Mouse (Mus musculus): ENCODE measurements at regions not wholly inside any gene's neighbourhood (a gene's known extent, or its start where the extent isn't known, plus 50 kb on each side); places are given as distances from the start of the nearest gene placed in this dataset.
"Not testable (repeated sequence)": the region's sequence is repeated elsewhere in the genome, so short reads cannot be mapped to it uniquely, and the experiment has no call there.

DNA sequence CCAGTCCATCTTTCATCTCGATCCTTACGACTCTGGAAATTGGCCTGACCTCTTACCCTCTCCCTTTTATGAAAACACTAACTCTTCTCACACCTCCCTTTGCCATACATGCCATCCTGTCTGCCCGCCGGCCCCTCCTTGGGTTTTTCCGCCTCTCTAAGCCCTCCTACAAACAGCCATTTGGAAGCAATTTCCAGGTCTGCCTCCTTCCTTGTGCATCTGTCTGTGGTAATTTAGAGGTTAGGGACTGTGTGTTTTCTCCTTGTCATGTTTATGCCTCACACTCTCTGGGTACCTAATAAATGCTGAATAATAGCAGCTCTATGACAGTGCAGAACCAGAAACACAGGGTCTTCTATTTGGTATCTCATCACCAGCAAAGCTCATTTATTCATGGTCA, 99.7 kb upstream of the Adgrl2 start:
- DNase-seq = no peak

DNA sequence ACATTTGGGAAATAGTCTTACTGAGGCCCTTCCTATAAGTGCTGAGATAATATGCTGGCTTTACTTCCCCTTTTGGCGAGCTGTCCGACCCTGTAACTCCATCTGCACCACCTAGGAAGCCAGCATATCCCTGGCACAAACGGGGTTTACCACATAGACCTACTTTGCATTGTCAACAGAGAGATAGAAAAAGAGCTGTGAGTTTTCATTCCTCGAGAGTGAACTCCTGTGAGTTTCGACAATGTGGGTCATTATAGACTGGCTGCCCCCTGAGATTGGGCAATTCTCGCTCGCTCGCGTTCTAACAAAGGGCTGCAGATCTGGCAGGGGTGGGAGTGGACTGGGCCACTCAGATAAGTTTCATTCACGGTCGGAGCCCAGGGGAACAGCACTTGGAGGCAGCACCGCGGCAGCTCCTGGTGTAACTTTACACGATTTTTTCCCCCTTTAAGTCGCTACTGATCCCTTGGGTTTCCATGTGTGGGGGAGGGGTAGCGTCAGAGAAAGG, 98.3 kb upstream of the Adgrl2 start:
- DNase-seq = peak; percentile 26

DNA sequence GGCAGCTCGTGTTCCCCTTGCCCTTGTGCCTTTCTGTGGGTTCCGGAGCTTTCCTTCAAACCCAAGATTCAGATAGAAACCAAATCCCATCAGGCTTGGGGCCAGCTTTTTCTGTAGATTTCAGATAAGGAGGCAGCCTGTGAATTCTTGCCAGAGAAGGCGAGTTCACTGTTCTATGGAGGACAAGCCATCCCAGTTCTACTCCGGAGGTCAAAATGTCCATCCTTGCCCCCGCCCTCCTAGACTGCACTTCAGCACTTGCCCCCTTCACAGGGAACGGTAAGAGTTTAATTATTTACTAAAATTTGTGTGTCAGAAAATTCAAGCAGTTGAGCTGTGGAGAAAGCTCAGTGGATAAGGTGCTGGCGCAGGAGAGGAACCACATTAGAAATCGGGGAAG, 97.1 kb upstream of the Adgrl2 start:
- peak; percentile 11 for DNase-seq

DNA sequence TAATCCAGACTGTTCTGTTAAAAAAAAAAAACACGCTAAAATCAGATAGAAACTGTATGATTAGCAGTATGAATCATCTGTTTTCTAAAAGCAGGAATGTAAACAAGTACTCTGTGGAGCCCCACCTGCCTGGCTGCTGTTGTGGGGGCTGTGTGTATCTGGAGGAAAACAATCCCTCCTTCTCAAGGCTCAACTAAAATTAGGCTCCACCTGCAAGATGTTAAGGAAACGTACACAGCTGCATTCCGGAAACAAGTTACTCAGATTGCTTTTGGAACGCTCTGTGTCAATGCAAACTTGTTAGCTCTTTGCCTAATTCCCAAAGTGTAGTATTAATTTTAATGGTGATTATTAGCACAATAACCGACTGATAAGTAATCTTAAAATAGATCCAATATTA, 96.3 kb upstream of the Adgrl2 start:
- DNase-seq = no peak

DNA sequence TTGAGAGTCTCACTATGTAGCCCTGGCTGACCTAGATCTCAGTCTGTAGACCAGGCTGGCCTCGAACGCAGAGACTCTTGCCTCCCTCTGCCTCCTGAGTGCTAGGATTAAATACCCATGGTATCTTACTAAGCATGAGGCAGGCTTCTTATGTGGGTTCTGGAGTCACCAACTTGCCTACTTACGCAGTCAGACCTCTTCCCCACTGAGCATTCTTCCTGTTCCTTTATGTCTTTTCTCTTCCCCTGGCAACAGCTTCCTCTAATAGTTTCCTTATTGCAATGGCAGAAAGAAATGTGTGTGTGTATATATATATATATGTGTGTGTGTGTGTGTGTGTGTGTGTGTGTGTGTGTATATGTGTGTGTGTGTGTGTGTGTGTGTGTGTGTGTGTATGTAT, 95.7 kb upstream of the Adgrl2 start:
- no peak for DNase-seq

DNA sequence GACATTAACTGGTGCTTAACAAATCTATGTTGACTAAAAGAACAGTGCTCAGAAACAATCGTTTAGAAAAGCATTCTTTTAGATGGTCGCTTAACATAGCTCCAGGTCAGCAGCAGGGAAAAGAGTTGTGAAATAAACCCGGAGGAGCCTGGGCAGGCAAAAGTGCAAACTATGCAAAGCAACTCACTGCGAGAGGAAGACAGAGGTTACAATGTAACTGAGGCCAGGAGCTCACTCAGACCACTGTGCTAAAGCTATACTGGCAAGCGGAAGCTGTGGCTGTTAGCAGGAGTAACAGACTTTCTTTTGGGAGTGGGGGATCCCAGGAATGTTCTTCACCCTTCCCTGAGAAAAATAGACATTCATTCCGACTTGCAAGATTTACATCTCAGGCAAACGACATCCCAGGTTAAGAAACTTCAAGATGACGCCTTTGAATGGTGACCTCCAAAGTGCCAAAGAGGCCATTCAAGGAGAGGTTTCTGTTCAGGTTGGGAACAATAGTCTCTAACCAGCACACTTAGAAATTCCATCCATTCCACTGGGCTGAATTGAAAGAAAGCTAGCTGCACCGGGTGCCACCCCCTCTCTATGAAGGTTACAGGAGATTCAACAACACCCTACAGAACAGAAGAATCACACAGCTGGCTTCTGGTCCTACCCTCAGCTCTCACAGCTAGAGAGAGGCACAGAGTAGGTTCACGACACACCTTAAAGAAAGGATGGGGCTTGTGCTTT, 94.7 kb upstream of the Adgrl2 start:
- DNase-seq = no peak

DNA sequence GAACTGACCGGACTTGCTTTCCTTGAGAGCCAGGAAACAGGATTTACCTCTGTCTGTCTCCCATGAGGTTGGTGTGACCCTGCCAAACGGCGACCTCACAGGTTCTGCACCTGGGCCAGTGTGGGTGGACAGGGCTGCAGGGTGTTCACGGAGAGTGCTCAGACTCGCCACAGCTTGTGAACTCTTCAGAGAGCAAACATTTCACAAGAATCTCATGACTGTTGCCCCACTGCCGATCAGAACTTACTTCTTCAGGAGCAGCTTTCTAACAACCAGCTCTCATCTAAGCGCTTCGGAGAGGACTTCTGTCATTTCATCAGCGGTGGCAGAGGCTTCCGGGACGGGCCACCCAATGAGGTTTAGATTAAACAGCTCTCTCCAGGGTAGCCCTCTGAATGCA, 93.0 kb upstream of the Adgrl2 start:
- DNase-seq = peak; percentile 13

DNA sequence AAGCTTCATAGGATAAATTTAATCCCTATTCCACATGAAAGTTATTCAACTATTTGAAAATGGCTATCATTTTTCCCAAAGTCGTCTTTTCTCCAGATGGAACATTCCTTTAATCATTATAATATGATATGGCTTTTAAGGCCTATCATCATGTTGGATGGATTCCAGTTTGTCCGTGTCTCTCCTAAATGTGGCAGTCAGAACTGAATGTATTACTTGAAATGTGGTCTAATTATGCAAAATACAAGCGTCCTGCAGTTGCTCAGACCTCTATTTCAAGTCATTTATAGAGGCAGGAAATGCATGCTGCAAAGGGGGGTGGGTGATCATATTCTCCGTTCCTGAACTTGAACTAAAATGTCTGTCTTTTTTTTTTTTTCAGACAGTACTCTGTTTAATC, 88.5 kb upstream of the Adgrl2 start:
- DNase-seq = no peak

DNA sequence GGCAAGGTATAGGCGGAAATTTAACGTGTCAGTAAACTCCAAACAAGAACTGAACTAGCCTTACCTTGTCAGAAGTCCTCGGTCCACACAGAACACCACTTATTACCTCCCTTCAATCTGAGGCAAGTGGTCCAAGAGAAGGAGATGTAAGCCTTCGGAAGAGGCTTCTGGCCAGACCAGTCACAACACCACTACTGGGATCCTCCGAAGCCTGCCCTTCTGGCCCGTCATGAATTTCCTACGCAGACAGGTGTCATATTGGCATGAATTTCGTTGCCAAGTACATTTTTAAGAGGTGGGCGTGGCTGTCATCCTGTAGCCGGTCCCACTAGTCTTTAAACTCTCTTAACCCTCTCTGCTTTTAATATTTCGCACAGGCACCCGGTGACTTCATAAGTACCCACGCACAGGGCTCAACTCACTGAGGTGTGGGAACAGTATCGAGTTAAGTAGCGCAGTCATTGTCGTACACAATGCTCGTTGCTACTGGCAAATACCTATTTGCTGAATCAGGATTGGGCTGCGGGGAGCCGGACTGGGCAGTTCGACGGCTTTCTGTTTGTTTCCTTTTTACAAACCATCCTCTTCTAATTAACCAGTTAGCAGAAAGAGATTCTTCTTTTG, 86.7 kb upstream of the Adgrl2 start:
- peak; percentile 23 for DNase-seq

DNA sequence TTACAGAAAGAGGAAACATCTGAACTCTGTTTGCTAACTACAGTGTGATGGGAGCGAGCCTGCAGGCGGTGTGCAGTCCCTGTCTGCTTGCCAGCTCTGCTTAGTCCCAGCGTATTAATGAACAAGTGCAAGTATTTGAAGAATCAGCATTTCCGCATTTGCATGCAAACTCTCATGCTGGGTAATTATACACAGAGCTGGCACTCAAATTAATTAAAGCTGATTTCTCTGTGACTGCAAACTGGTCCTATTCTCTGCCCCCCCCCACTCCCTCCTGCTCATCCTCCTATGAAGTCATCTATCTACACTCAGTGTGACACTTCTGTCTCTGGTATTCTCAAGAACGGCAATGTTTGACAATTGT, 85.1 kb upstream of the Adgrl2 start:
- DNase-seq = peak; percentile 27

DNA sequence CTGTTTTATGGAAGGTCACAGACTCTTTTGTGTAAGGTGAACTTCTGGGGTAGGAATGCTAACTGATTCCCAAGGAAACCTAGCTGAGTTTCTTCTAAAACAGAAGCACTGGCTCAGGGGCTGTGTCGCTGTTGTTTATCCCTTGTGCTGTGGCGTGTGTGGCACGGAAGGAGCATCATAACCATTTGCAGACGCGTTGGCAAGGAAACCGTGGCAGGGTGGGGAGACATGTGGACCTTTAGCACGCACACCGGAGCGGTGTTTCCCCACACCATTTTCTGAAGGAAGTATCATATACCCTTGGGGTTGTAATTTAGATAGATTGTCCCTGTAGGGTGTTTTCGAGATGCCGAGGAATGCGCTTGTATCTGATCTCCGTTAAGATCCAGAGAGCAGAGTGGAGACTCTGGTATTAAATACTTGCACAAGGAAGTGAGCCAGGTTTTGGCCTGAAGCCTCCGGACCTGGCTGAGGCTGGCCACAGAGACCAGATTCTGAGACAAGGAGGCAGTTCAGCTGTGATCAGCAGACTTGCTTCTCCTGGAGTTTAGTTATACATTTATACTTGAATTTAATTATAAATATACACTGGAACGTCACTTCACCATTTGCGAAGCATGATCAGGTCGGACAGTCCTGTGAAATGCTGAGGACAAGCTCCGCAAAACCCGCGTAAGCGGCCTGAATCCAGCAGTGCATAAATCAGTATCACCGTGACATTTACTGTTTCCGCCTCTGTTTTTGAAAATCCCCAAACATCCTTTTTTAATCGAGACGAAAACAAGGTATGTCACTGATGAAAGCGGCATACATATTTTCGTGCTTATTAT, 84.5 kb upstream of the Adgrl2 start:
- DNase-seq = peak; percentile 37

DNA sequence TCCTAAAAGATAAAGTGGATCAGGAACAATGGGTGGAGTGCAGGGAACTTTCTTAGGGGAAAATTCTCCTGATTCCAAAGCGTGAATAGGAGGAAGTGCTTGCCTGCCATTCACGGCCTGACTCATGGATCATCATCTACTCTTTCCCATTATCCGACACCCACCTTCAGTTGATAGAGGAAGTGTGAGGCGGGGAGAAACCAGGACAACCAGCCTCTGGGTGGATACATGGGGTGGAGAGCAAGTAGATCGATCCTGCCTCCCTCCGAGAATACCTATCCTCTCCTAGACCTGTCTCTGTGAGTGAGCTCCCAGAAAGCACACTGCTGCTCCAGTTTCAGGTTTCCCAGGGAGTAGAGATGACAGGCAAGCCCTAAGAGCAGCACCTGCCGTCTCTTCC, 79.8 kb upstream of the Adgrl2 start:
- DNase-seq = no peak

DNA sequence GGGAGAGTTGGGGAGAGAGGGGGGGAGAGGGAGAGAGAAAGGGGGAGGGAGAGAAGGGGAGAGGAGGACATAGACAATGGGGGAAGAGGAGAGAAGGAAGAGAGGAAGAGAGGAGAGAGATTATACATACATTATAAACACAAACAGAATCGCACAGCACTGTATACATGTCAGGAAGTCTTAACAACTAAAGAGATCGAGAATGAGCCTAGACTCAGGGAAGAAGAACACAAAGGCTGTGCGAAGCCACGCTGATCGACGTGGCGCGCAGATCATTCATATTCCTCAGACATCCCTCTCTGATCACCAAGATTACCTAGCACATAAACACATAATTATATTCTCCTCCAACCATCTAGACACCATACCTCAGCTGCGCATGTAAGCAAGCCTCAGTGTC, 79.1 kb upstream of the Adgrl2 start:
- no peak for DNase-seq

DNA sequence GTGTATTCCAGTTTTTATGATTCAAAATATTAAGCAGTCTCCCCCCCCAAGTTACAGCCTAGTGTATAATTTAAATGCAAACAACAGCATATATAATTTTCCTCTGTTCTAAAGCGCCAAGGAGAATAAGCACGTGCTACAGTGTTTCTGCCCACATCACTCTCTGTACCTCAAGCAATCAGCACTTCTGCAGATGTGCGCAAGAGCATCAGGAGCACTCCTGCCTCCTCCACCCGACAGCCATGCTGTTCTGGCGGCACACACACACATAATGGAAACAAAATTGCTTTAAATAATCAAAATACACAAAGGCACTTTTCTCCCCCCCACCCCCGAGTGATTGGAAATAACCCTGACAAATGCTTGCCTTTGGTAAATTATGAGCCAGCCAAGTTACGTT, 78.5 kb upstream of the Adgrl2 start:
- DNase-seq = no peak

DNA sequence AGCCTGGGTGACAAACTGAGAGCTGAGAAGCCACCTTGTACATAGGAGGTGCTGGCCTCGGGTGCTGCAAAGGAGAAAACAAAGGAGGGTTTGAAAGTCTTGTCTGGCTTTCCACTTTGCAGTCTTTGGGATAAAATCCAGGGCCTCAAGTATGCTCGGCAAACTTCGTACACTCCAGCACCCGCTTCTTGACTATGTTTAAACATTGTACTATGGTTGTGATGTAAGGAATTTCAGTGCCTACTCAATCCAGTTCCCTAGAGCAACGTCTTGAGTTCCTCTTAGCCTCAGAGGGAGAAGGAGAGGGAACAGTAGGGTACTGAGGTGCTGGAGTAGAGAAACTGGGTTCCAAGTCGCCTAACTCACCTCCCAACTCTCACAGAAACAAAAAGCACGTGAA, 77.4 kb upstream of the Adgrl2 start:
- peak; percentile 5 for DNase-seq

DNA sequence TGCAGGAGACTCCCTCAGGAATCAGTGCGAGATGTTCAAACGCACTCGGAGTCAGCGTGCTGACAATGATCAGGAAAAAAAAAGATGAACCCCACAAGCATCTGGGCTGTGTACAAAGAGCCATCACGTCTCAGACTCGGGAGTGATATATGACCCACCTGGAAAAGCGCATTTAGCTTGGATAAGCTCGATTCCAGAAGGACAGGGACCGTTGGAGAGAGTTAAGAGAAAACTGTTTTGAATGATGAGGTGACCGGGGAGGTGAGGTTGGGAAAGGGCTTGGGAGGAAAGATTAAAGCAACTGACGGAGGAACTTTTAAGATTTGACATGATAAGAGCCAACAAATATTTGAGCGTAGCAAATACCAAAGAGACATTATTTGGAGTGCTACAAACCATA, 64.7 kb upstream of the Adgrl2 start:
- no peak for DNase-seq

DNA sequence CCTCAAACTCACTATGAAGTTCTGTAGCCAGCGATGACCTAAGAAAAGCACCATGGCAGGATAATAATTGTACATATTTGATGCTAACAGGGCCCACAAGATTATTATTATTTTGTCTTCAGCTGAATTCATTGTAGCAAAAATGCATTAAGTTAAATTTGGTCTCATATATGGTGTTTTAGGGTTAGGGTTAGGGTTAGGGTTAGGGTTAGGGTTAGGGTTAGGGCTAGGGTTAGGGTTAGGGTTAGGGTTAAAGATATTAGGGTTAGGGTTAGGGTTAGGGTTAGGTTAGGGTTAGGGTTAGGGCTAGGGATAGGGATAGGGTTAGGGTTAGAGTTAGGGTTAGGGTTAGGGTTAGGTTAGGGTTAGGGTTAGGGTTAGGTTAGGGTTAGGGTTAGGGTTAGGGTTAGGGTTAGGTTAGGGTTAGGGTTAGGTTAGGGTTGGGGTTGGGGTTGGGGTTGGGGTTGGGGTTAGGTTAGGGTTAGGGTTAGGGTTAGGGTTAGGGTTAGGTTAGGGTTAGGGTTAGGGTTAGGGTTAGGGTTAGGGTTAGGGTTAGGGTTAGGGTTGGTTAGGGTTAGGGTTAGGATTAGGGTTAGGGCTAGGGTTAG, 62.0 kb upstream of the Adgrl2 start:
- DNase-seq = not testable (repeated sequence)

DNA sequence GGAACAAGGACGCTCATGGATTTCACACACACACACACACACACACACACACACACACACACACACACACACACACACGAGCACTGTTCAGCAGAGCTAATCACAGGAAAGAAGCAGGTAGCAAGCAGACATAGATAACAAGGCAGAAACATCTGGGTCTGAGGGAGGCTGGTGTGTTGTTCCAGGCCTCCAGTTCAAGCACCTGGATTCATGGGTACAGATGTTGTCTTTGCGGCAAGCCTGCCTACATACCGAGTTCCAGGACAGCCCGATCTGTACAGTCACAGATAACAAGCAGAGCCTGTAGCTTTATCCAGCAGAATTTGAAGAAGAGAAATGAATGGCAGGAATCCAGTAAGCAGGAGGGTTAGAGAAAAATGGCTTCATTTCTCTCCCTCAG, 55.0 kb upstream of the Adgrl2 start:
- no peak for DNase-seq

DNA sequence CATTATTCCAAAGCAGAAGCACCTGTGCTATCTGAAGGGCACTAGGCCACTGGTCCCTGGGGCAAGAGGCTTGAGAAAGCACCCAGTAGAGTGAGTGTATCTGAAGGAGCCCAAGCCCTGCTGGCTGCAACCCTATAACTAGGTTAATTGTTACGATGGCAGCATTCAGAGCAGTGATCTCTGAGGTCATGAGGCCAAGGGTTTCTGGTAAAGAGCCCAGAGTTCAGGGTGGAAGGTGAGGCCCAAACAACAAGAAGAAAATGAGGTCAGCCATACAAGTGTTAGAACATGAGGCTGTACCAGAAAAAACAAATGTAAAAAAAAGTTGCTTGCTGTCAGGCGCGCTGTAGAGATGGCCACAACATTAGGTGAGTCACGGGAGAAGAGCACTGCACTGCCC, 53.5 kb upstream of the Adgrl2 start:
- no peak for DNase-seq

DNA sequence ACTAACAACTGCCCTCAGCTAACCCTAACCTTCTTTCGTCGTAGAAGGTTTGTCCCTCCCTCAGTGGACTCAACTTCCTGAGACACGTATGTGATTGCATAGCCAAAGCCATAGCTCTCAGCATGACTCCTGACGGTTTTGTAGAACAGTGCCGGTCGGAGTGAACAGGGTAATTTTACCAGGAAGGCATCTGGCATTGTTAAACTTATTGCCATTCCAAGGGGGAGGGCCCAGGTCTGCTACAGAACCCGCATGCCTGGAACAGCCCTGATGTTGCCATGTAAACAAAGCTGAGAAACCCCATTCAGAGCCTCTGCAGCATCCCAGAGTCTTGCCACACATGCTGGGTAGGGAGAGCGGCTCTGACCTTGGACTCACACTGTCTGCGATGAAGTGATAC, 52.2 kb upstream of the Adgrl2 start:
- DNase-seq = no peak

DNA sequence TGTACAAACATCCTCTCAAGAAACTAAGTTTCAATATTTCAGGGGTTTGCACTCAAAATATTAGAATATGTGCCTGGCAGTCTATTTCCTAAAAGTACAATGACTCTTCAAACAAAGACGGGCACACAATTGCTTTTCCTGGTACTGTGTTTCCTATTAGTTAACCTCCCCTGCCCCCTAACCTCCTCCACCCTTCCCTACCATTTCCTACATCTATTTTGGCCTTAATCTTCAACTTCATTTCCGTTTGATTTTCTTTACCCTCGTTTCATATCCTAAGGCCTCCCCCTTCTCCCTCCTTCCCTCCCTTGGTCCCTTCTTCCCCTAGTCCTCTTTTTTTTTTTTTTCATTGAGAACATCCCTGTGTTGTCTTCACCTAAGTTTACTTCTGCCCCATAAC, 50.8 kb upstream of the Adgrl2 start:
- no peak for DNase-seq

All from lung, postnatal 10 days (tissue).